Mouse (Mus musculus) layer of hippocampus, postnatal 36 days (tissue): ENCODE measurements around the gene Adh6a. TPM values are rescaled to one million over a fixed set of nuclear protein-coding genes. Genes with fewer than 3 reads are reported as not detected.

Experiments
- DNase-seq, 2 experiments: peaks; one replicate each; pipeline ENCODE4 v3.0.0; 2022
- total RNA-seq, 2 experiments: library from RNA; stranded (reverse); gene quantifications; 2 replicates each; pipeline ENCODE4 v1.2.3; 2021

Gene Adh6a
- not detected for total RNA-seq

- no peak for DNase-seq
These were observed at the start of gene Adh6a for GRCm38 (mm10) chr3:138312965-138313364. TSS of gene Adh6a (plus strand) at chr3:138313286.

GRCm38 (mm10) chr3:138264648-138265047 is 48.4 kb upstream of the Adh6a start:
- DNase-seq: no peak

DNA sequence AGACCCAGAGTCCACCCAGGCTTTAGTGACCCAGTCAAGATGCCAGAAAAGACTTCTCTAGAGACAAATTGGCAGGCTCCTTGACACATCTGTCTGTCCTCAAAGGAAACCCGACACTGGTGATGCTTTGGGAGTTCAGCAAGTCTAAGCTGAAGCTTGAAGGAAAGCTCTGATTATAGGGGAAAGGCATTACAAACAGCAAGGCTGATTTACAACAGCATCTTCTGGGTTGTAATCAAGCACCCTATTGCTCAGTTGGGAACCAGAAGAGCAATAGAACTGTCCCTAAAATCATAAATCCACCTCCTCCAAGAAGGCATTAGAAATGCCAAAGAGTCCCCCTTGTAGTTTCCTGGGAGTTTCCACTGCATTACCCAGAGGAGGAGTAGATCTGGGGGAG is 42.6 kb upstream of the Adh6a start:
- DNase-seq: no peak

DNA sequence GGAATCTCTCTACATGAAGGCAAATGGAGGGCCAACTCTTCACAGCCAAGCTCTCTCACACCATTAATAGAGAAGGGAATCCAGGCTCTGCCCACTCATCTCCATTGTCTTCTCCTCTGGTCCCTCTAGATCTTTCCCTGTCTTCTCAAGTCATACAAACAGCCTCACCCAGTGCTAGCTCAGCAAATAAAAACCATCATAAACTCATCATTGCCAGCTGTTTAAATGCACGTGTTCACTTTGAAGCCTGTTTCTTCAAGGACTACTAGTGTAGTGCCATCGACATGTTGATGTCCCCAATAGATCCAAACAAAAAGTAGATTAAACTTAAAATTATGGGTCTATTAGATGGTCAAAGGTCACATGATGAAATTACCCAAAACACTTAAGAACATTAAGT is 41.8 kb upstream of the Adh6a start:
- no peak for DNase-seq

GRCm38 (mm10) chr3:138273080-138273479 is 40.0 kb upstream of the Adh6a start:
- no peak for DNase-seq

- DNase-seq: no peak
These were observed 38.0 kb upstream of the Adh6a start for GRCm38 (mm10) chr3:138275100-138275499.

- DNase-seq: no peak
These were observed 30.5 kb upstream of the Adh6a start for GRCm38 (mm10) chr3:138282556-138282955.

- no peak for DNase-seq
These were observed 29.3 kb upstream of the Adh6a start for GRCm38 (mm10) chr3:138283831-138284230.

DNA sequence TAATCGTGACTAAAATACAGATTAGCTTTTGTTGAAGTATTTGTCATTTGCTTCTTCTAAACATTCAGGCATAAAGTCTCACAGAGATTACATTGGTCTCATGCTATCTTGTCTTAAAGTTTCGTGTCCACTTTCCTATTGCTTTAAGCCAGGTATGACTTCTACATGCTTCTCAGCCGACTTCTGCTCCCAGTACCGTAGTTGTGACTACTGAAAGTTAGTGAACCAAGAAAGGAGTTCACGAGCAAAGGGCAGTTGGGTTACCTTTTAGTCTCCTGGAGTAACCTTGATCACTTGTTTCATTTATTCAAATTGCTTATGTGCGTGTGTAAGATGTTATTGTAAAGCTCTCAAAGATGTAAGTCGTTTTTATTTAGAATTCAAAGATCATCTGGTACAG is 27.1 kb upstream of the Adh6a start:
- DNase-seq: no peak

DNA sequence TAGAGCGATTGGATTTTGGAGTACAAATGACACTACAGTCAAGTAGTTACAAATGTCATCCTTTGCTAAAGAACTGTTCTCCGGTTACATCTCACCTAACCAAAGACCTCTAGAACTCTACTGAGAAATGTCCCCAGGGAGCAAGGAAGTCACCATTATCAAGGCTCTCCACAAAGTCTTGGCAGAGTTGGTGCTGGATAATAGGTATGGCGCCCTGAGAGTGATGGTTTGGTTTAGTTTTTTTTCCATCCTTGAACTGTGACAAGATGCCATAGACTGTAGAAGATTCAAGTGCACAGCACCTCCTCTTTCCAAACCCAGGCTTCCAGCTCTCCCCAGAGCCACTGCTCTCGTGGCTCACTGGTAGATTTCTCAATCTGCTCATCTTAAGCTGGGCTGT is 25.4 kb upstream of the Adh6a start:
- DNase-seq: no peak

DNA sequence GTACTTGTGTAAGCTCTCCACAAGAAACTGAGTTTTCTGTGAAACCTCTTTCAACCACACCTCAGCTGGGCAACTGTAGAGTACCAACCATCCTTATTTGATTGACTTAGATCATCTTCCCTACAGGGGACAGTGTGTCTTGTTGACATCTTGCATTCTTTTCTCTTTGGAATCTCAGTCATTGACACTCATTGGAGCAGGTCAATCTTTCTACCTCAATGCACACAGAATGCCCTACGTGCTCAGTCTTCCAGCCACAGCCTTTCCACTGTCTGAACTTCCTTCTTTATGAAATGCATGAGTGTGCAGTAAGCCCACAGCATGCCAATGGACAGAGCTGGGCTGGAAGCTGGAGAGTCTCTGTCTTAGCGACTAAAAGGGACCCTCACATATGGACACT is 22.4 kb upstream of the Adh6a start:
- DNase-seq: no peak

DNA sequence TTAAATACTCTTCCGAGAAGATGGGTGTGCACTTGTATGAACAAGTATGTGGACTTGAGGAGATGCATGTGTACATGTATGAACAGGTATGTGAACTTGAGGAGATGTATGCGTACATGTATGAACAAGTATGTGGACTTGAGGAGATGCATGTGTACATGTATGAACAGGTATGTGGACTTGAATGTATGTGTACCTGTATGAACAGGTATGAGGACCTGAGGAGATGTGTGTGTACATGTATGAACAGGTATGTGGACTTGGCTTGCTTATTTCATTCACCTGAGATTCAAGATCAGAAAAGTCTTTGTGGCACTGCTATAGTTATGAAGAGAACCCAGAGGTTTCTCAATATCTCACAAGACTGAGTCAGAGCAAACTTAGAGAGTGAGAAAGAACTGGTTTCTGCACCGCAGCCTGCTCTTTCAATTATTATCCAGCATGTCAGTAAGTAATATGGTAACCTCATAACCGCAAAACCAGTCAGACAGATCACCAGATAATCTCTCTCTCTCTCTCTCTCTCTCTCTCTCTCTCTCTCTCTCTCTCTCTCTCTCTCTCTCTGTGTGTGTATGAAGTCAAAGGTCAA is 21.5 kb upstream of the Adh6a start:
- DNase-seq: no peak

DNA sequence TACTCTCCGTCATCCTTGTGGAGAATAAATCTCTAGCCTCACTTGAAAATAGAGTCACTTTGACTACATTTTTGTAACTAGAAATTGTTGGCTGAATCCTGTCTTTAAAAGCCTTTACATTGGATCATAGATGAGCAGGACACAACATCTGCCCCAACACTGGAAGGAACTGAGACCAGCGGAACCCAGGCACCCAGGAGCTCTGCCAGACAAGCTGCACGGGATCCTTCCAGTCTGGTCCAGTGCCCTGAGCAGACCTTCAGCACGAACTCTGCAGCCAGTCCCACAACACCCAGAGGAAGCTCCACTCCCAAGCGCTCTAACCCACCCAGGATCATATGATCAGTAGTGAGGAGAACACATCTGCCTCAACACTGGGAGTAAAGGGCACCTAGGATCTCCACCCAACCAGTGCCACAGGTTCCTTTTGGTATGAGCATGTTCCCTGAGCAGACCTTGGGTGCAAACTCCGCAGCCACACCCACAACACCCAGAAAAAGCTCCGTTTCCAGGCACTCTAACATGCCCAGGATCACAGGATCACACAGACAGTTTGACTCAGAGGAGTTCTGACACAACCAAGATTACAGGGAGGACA is 19.7 kb upstream of the Adh6a start:
- DNase-seq: no peak

GRCm38 (mm10) chr3:138300130-138300529 is 13.0 kb upstream of the Adh6a start:
- no peak for DNase-seq

DNA sequence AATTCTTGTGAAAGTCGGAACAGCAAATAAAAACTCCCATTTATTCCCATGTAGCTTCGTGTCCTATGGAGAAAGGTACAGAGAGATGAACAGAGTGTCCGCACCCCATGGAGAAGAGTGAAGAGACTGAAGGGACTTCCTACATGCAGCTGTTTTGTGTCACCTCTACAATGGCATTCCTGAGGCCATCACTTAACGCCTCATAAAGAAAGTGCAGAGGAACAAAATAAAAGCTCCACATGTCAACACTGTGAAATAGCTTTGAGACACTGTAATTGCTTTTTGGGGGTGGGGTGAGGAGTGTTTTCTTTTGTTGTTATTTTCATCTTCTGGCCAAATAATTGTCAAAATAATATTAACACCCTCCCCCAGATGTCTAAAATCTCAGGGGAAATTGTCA is 10.4 kb upstream of the Adh6a start:
- DNase-seq: no peak

GRCm38 (mm10) chr3:138303771-138304488 is 9.2 kb upstream of the Adh6a start:
- no peak for DNase-seq

GRCm38 (mm10) chr3:138304489-138304871 is 8.6 kb upstream of the Adh6a start:
- DNase-seq: no peak

DNA sequence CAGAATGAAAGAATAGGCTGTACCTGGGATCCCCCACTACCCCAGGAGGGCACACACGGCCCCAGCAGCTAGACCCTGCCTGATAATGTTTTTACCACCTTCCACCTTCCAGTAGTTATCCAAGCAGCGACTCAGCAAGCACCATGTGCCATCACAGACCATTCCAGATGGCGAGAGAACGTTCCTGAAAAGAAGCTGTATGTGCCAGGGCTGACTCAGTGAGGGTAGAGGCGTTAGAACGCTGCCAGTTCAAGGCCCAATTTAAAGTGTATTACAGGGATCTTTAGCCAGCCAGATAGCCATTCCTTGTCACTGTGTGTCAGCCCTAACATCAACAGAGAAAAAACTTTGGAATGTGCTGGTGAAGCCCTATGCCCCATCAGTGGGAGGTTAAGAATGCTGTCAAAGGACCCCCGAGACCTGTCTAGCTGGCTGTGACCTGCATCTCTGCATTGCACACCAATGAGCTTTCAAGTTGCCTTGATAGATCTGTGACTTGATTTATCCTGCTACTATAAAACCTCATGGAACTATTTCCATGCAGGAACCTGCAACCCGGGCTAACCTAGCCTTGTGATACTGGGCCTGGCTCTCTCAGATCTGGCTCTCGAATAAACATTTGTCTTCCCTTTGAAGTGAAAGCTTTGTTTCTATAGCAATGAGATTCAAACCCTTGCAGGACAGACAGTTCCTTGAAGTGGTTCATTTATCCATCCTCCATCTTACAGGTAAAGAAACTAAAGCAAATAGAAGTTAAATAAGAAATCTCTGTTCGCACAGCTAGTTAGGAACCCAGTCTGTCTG is 7.4 kb upstream of the Adh6a start:
- peak in 1 of 2 experiments; percentile 18 for DNase-seq

DNA sequence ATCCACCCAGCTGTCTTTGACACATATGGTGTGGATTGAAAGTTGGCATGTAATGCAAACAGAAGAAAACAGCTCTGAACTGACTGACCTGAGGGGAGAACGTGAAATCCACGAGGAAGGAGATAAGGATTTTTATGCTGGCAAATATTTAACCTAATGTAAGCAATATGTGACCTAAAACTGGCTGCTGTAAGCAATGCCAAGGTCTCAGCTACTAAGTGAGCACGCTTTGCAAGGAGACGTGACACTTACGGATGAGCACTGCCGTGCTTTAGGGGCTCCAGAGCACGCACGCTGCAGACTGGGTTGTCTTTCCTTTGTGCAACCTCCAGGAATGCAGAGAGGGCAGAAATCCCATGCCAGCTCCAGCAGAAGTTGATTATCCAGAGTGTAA is 6.8 kb upstream of the Adh6a start:
- no peak for DNase-seq

- DNase-seq: no peak
These were observed 3.2 kb upstream of the Adh6a start for GRCm38 (mm10) chr3:138309910-138310309.

DNA sequence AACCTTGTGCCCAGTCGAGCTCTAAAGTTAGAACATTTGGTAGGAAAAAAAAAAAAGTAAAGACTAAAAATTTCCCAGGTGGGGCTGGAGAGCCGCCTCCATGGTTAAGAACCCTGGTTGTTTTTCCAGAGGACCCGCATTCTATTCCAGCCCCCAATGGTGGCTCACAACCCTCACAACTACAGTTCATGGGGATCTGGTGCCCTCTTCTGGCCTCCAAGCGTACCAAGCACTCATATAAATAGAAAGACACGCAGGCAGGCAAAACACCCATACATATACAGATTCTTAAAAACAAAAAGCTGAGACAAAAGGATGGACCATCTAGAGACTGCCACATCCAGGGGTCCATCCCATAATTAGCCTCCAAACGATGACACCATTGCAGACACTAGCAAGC is 2.1 kb upstream of the Adh6a start:
- no peak for DNase-seq

GRCm38 (mm10) chr3:138316908-138317472 is 3.9 kb downstream of the Adh6a start:
- no peak for DNase-seq

- no peak for DNase-seq
These were observed 11.9 kb downstream of the Adh6a start for GRCm38 (mm10) chr3:138325001-138325400.
